Mouse (Mus musculus) inflammation-experienced regulatory T-cells (primary cell): Measurements from ENCODE around the gene Mrpl39. TPM values are rescaled to one million over a fixed set of nuclear protein-coding genes. Genes with fewer than 3 reads are reported as not detected.

ENCODE experiments used
- polyA plus RNA-seq, 2 experiments: library from polyadenylated mRNA; unstranded; fragments of 100-300 nt; shearing (Covaris generic); gene quantifications; one replicate each; pipeline ENCODE4 v1.2.1; 2017

Gene Mrpl39
- polyA plus RNA-seq: 10 to 100 TPM; 31.4 to 34.7 TPM

GRCm38 (mm10) chr16:84735166-84736105 lies at the start of gene Mrpl39:
Gene Mrpl39, minus strand, starts transcription at chr16:84735742.

GRCm38 (mm10) chr16:84774003-84774703 lies 38.6 kb upstream of the Mrpl39 start, which contains the start of gene Jam2:
Gene Jam2, plus strand, starts transcription at chr16:84774123.

Other genes starting within 250 kb of the Mrpl39 start
- gene A730009L09Rik, start 220.6 kb downstream of the Mrpl39 start, polyA plus RNA-seq: under 1 TPM in 1 of 2 experiments, not detected in 1; 0.29 TPM
- gene Jam2, start 38.4 kb upstream of the Mrpl39 start, polyA plus RNA-seq: under 1 TPM; 0.24 to 0.53 TPM
- 10 to 100 TPM; 40.5 to 48.5 TPM for gene Gabpa, start 99.2 kb upstream of the Mrpl39 start, polyA plus RNA-seq
- gene Atp5j, start 99.9 kb upstream of the Mrpl39 start, polyA plus RNA-seq: 100 to 1,000 TPM; 481 to 485 TPM